Comparison of ENCODE assay signal across 24 mouse cellular contexts in the genomic region with DNA sequence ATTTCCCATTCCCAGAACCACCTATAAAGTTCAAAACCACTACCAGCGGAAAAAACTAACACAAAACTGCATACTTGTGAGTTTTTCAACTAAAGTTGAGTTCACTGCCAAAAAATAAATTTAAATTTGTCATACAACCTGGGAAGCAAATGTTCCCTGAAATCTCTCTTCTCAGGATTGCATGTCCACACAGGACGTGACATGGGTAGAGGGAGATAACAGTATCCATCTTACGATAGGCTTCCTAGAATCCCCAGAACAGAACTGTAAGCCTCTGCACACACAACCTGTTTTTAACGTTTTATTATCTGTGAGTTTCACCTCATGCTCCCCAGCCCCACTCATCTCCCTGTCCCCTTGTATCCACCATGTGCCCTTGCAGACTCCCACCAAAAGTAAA. TPM values are rescaled to one million over a fixed set of nuclear protein-coding genes. Genes with fewer than 3 reads are reported as not detected.
DNase-seq lines count a peak whose midpoint lies in the region; ATAC-seq and TF ChIP-seq lines count a peak whose summit lies in the region.
"Had no signal": no experiment of that assay in that cellular context is flagged by ENCODE, and none has a peak within 500 bp of the region (broad histone marks: within the 10 kb centered on the region; RNA-seq: fewer than 3 reads in every experiment).

No protein-coding gene starts in this region.

- peaks cover 3% of the 10 kb centered on the region for H3K36me3 ChIP-seq in liver, adult 2 months (ENCODE audit: control insufficient read depth, insufficient read depth, low read length)
- no peaks in the 10 kb centered on the region for H3K36me3 ChIP-seq in liver, embryonic 14.5 days (replicated peaks; ENCODE audit: control insufficient read depth, insufficient read depth, low read depth)
- no peaks in the 10 kb centered on the region for H3K36me3 ChIP-seq in liver, embryonic 16.5 days (ENCODE audit: control insufficient read depth, insufficient read depth)
- H3K36me3 ChIP-seq: embryonic facial prominence, embryonic 10.5 days; embryonic facial prominence, embryonic 13.5 days; forebrain, embryonic 12.5 days; hindbrain, embryonic 12.5 days; hindbrain, embryonic 15.5 days had no signal

- H3K9me3 ChIP-seq in liver, embryonic 14.5 days (ENCODE audit: control insufficient read depth, low read length) = no peaks in the 10 kb centered on the region
- H3K9me3 ChIP-seq in liver, embryonic 16.5 days (replicated peaks; ENCODE audit: control insufficient read depth, low read length) = no peaks in the 10 kb centered on the region
- H3K9me3 ChIP-seq: embryonic facial prominence, embryonic 10.5 days; embryonic facial prominence, embryonic 13.5 days; forebrain, embryonic 12.5 days; hindbrain, embryonic 12.5 days; hindbrain, embryonic 15.5 days had no signal

- 0 out of 2 replicates have a peak overlapping the region, but pooled peaks have one; percentile 44 for H3K27ac ChIP-seq in liver, adult 2 months (replicated peaks; ENCODE audit: insufficient read depth, low read depth, low read length)
- peak overlapping the region; percentile 21 for H3K27ac ChIP-seq in liver, embryonic 14.5 days
- no peak overlapping the region for H3K27ac ChIP-seq in liver, embryonic 16.5 days (ENCODE audit: low read length)
- H3K27ac ChIP-seq: embryonic facial prominence, embryonic 10.5 days; embryonic facial prominence, embryonic 13.5 days; forebrain, embryonic 12.5 days; heart, adult 2 months; hindbrain, embryonic 12.5 days; hindbrain, embryonic 15.5 days had no signal

- no peak for TF ChIP-seq POLR2A in liver, adult 2 months (IDR thresholded peaks at IDR 0.05; ENCODE audit: extremely low read depth, insufficient read depth, low read length)
- no peak for TF ChIP-seq POLR2A in lung, adult 2 months (IDR thresholded peaks at IDR 0.05; ENCODE audit: borderline replicate concordance, extremely low read depth, low read depth, low read length)

- DNase-seq in liver, adult 2 months (ENCODE audit: extremely low read depth, low read depth, low spot score) = no peak
- no peak for DNase-seq in liver
- no peak for DNase-seq in liver, embryonic 14.5 days (ENCODE audit: low read depth in 3 of 3, low spot score in 3 of 3)
- no peak for DNase-seq in lung, adult 2 months
- no peak for DNase-seq in layer of hippocampus, adult 8-10 months (ENCODE audit: low spot score in 2 of 2)
- DNase-seq: adrenal gland, adult 2 months; adrenal gland, postnatal 14 days; cerebellum, adult 11 months; cerebellum, adult 8-10 months; cerebellum, postnatal 10 days; cerebellum, postnatal 36 days; embryo, embryonic 11 days; gastrocnemius, postnatal 25 days; heart, adult 2 months had no signal

- H3K79me2 ChIP-seq in liver, adult 2 months (ENCODE audit: control insufficient read depth, insufficient read depth, low read length) = peaks cover 42% of the 10 kb centered on the region

- H3K4me1 ChIP-seq in liver, adult 2 months (ENCODE audit: control insufficient read depth, insufficient read depth, low read length) = peaks cover 23% of the 10 kb centered on the region
- H3K4me1 ChIP-seq in liver, embryonic 14.5 days (replicated peaks; ENCODE audit: control insufficient read depth in 2 of 2, insufficient read depth in 2 of 2, low read length in 1 of 2) = peaks cover 59 to 61% of the 10 kb centered on the region in 2 experiments
- peaks cover 58% of the 10 kb centered on the region for H3K4me1 ChIP-seq in liver, embryonic 16.5 days (ENCODE audit: control insufficient read depth, low read depth, low read length)
- H3K4me1 ChIP-seq in lung, adult 2 months (ENCODE audit: control insufficient read depth, insufficient read depth, low read length) = peaks cover 13% of the 10 kb centered on the region
- H3K4me1 ChIP-seq: forebrain, embryonic 12.5 days; hindbrain, embryonic 12.5 days had no signal

- peak; percentile 34; the same call in 1 of the 2 replicates for ATAC-seq in liver, embryonic 14.5 days (ENCODE audit: insufficient read depth)
- peak; percentile 22; the same call in 1 of the 2 replicates for ATAC-seq in liver, embryonic 16.5 days (ENCODE audit: low read depth)
- ATAC-seq: CD4-positive, CD25-positive, alpha-beta regulatory T cell, adult 4 months; forebrain, embryonic 16.5 days had no signal

- H3K9ac ChIP-seq in liver, adult 2 months (ENCODE audit: low read depth, low read length) = no peak overlapping the region
- no peak overlapping the region for H3K9ac ChIP-seq in liver, embryonic 14.5 days (replicated peaks)
- H3K9ac ChIP-seq in liver, embryonic 16.5 days (ENCODE audit: low read depth, low read length) = no peak overlapping the region
- H3K9ac ChIP-seq: embryonic facial prominence, embryonic 13.5 days; forebrain, embryonic 12.5 days; hindbrain, embryonic 12.5 days; hindbrain, embryonic 15.5 days had no signal

- H3K4me2 ChIP-seq in liver, embryonic 14.5 days (ENCODE audit: low read depth) = 0 out of 2 replicates have a peak overlapping the region, but pooled peaks have one; percentile 6
- H3K4me2 ChIP-seq in liver, embryonic 16.5 days (ENCODE audit: low read depth, low read length) = no peak overlapping the region
- H3K4me2 ChIP-seq: embryonic facial prominence, embryonic 13.5 days; forebrain, embryonic 12.5 days; heart, embryonic 11.5 days; hindbrain, embryonic 12.5 days; hindbrain, embryonic 15.5 days had no signal

- 49% methylated on average over 4 of the region's 4 CpGs for WGBS in liver, adult 2 months
- 31% methylated on average over 4 of the region's 4 CpGs for WGBS in liver, embryonic 14.5 days (ENCODE audit: insufficient replicate concordance)
- 33% methylated on average over 4 of the region's 4 CpGs for WGBS in liver, embryonic 16.5 days (ENCODE audit: insufficient replicate concordance)
- 64% methylated on average over 4 of the region's 4 CpGs for WGBS in lung, adult 2 months

- TF ChIP-seq EP300 in liver, embryonic 14.5 days (IDR thresholded peaks at IDR 0.05; ENCODE audit: low read depth) = peak; percentile 58; the same call in 1 of the 2 replicates

- no peak overlapping the region for H3K4me3 ChIP-seq in liver, adult 2 months (ENCODE audit: insufficient read depth, low read depth, low read length)
- no peak overlapping the region for H3K4me3 ChIP-seq in liver, embryonic 14.5 days (ENCODE audit: insufficient read depth in 1 of 2, low read depth in 2 of 2, low read length in 2 of 2)
- no peak overlapping the region for H3K4me3 ChIP-seq in liver, embryonic 16.5 days (ENCODE audit: low read depth, low read length)
- no peak overlapping the region for H3K4me3 ChIP-seq in lung, adult 2 months (replicated peaks; ENCODE audit: extremely low read depth, low read depth, low read length)
- H3K4me3 ChIP-seq: embryonic facial prominence, embryonic 10.5 days; embryonic facial prominence, embryonic 13.5 days; erythroblast, embryonic 14.5 days; forebrain, embryonic 12.5 days; heart, adult 2 months; hindbrain, embryonic 12.5 days; hindbrain, embryonic 15.5 days had no signal

- no peak for TF ChIP-seq CTCF in liver, adult 2 months (IDR thresholded peaks at IDR 0.05; ENCODE audit: low read depth, low read length)
- TF ChIP-seq CTCF in liver, embryonic 14.5 days (IDR thresholded peaks at IDR 0.05; ENCODE audit: low read depth) = no peak
- no peak for TF ChIP-seq CTCF in lung, adult 2 months (IDR thresholded peaks at IDR 0.05; ENCODE audit: insufficient read depth, low read length)

- H3K27me3 ChIP-seq in liver, adult 2 months (ENCODE audit: control insufficient read depth, insufficient read depth, low read length) = no peaks in the 10 kb centered on the region
- no peaks in the 10 kb centered on the region for H3K27me3 ChIP-seq in liver, embryonic 14.5 days (ENCODE audit: control insufficient read depth, insufficient read depth, low read length)
- H3K27me3 ChIP-seq in liver, embryonic 16.5 days (ENCODE audit: control insufficient read depth, insufficient read depth, low read depth, low read length) = no peaks in the 10 kb centered on the region
- H3K27me3 ChIP-seq: embryonic facial prominence, embryonic 13.5 days; forebrain, embryonic 12.5 days; hindbrain, embryonic 12.5 days; hindbrain, embryonic 15.5 days had no signal

RNA-seq across cellular contexts. Expression of gene Jak1, which starts 26.5 kb away (rescaled TPM):
- 67.0 and 67.1 TPM in 2 replicates for total RNA-seq in liver, adult 2 months (2014; rRNA removed)
- 19.2 and 21.7 TPM in 2 replicates for polyA plus RNA-seq in liver, adult 2 months (2012; rRNA removed)
- 13.0 and 19.8 TPM in 2 replicates for polyA plus RNA-seq in liver, embryonic 14.5 days (2012; rRNA removed)
- polyA plus RNA-seq in liver, embryonic 14.5 days (2014; fragmentation: Nextera tagmentation; extraction: Ambion mirVana) = 38.2 and 43.2 TPM in 2 replicates
- 48.2 and 48.3 TPM in 2 replicates for polyA plus RNA-seq in liver, embryonic 16.5 days (2015; fragmentation: Nextera tagmentation; extraction: Ambion mirVana)
- 45.2 and 55.1 TPM in 2 replicates for polyA plus RNA-seq in lung, adult 2 months (2012; rRNA removed)
- total RNA-seq in layer of hippocampus, adult 8-10 months (2022) = 100 to 1,000 TPM; 118 to 133 (median 127) TPM
